Mouse (Mus musculus): ENCODE measurements around the gene Olfm4.

Gene Olfm4

GRCm38 (mm10) chr14:79983781-79984180 is at the start of gene Olfm4:
Olfm4 (plus strand) TSS chr14:79984081.
- peak; percentile 0 for DNase-seq

- no peak for DNase-seq
Measured at GRCm38 (mm10) chr14:79934426-79934825, 49.5 kb upstream of the Olfm4 start.

GRCm38 (mm10) chr14:79936879-79937468 is 46.9 kb upstream of the Olfm4 start:
- no peak for DNase-seq

- DNase-seq: no peak
Measured at GRCm38 (mm10) chr14:79945876-79946275, 38.0 kb upstream of the Olfm4 start.

- DNase-seq: no peak
Measured at GRCm38 (mm10) chr14:79955678-79956077, 28.2 kb upstream of the Olfm4 start.

- no peak for DNase-seq
Measured at GRCm38 (mm10) chr14:79957789-79958487, 25.9 kb upstream of the Olfm4 start.

GRCm38 (mm10) chr14:79961187-79961586 is 22.7 kb upstream of the Olfm4 start:
- DNase-seq: no peak

GRCm38 (mm10) chr14:79961602-79962001 is 22.3 kb upstream of the Olfm4 start:
- DNase-seq: no peak

- DNase-seq: peak; percentile 94
Measured at GRCm38 (mm10) chr14:79970165-79970564, 13.7 kb upstream of the Olfm4 start.

GRCm38 (mm10) chr14:79970928-79971738 is 12.7 kb upstream of the Olfm4 start:
- no peak for DNase-seq

GRCm38 (mm10) chr14:79981437-79981836 is 2.4 kb upstream of the Olfm4 start:
- DNase-seq: peak; percentile 68

GRCm38 (mm10) chr14:79985137-79985670 is 1.3 kb downstream of the Olfm4 start:
- DNase-seq: peak; percentile 91

GRCm38 (mm10) chr14:79985696-79986095 is 1.8 kb downstream of the Olfm4 start:
- DNase-seq: peak; percentile 96

- DNase-seq: peak; percentile 55
Measured at GRCm38 (mm10) chr14:79986831-79987230, 3.0 kb downstream of the Olfm4 start.

GRCm38 (mm10) chr14:79989785-79990184 is 5.9 kb downstream of the Olfm4 start:
- peak; percentile 53 for DNase-seq

GRCm38 (mm10) chr14:79990547-79990946 is 6.7 kb downstream of the Olfm4 start:
- DNase-seq: peak; percentile 41

GRCm38 (mm10) chr14:79997534-79997933 is 13.7 kb downstream of the Olfm4 start:
- DNase-seq: no peak

- DNase-seq: no peak
Measured at GRCm38 (mm10) chr14:80000110-80000531, 16.2 kb downstream of the Olfm4 start.

GRCm38 (mm10) chr14:80007686-80008085 is 23.8 kb downstream of the Olfm4 start:
- DNase-seq: no peak

- DNase-seq: no peak
Measured at GRCm38 (mm10) chr14:80010426-80010825, 26.5 kb downstream of the Olfm4 start.

GRCm38 (mm10) chr14:80014966-80015365 is 31.1 kb downstream of the Olfm4 start:
- no peak for DNase-seq

- no peak for DNase-seq
Measured at GRCm38 (mm10) chr14:80016112-80016511, 32.2 kb downstream of the Olfm4 start.

- no peak for DNase-seq
Measured at GRCm38 (mm10) chr14:80026078-80026477, 42.2 kb downstream of the Olfm4 start.
